Mouse (Mus musculus): ENCODE measurements at regions not wholly inside any gene's neighbourhood (a gene's known extent, or its start where the extent isn't known, plus 50 kb on each side); places are given as distances from the start of the nearest gene placed in this dataset.

- 0 out of 2 replicates have a peak, but pooled peaks cover 3% of the 10 kb centered on the region for H3K4me1 ChIP-seq
- no peak overlapping the region for H3K9ac ChIP-seq (replicated peaks)
- no peaks in the 10 kb centered on the region for H3K9me3 ChIP-seq
- no peaks in the 10 kb centered on the region for H3K27me3 ChIP-seq
- H3K4me2 ChIP-seq (replicated peaks), result no peak overlapping the region
- H3K4me3 ChIP-seq, result no peak overlapping the region
- 32% methylated on average over 16 of the region's 16 CpGs for WGBS
- H3K36me3 ChIP-seq, result no peaks in the 10 kb centered on the region
- no peak for ATAC-seq (replicated peaks)
- no peak overlapping the region for H3K27ac ChIP-seq (replicated peaks)
Observed at GRCm38 (mm10) chr3:143710805-143711469, 494.1 kb downstream of the Lmo4 start.

- Histone ChIP-seq H3K9me3 (no peaks in the 10 kb centered on the region), H3K4me2 (replicated peaks) (no peak overlapping the region), H3K27ac (replicated peaks) (no peak overlapping the region), H3K4me3 (no peak overlapping the region), H3K4me1 (0 out of 2 replicates have a peak, but pooled peaks cover 3% of the 10 kb centered on the region), H3K9ac (replicated peaks) (no peak overlapping the region), H3K27me3 (no peaks in the 10 kb centered on the region), H3K36me3 (no peaks in the 10 kb centered on the region)
- WGBS, result 90% methylated on average over 1 of the region's 1 CpGs
- ATAC-seq (replicated peaks), result no peak
Observed at GRCm38 (mm10) chr3:143706679-143707078, 498.3 kb downstream of the Lmo4 start.

- no peaks in the 10 kb centered on the region for H3K36me3 ChIP-seq
- no peak overlapping the region for H3K4me3 ChIP-seq
- no peaks in the 10 kb centered on the region for H3K4me1 ChIP-seq
- no peak overlapping the region for H3K4me2 ChIP-seq (replicated peaks)
- H3K27me3 ChIP-seq, result no peaks in the 10 kb centered on the region
- no peak overlapping the region for H3K27ac ChIP-seq (replicated peaks)
- no peaks in the 10 kb centered on the region for H3K9me3 ChIP-seq
- 95% methylated on average over 3 of the region's 3 CpGs for WGBS
- ATAC-seq (replicated peaks), result no peak
- no peak overlapping the region for H3K9ac ChIP-seq (replicated peaks)
Observed at GRCm38 (mm10) chr3:143694817-143695216, 510.2 kb downstream of the Lmo4 start.

- H3K4me1 ChIP-seq, result no peaks in the 10 kb centered on the region
- H3K27ac ChIP-seq (replicated peaks), result no peak overlapping the region
- H3K27me3 ChIP-seq, result no peaks in the 10 kb centered on the region
- H3K9me3 ChIP-seq, result no peaks in the 10 kb centered on the region
- H3K4me2 ChIP-seq (replicated peaks), result no peak overlapping the region
- H3K36me3 ChIP-seq, result no peaks in the 10 kb centered on the region
- 90% methylated on average over 2 of the region's 2 CpGs for WGBS
- no peak overlapping the region for H3K4me3 ChIP-seq
- ATAC-seq (replicated peaks), result no peak
- H3K9ac ChIP-seq (replicated peaks), result no peak overlapping the region
Observed at GRCm38 (mm10) chr3:143685742-143686141, 519.3 kb downstream of the Lmo4 start.

- Histone ChIP-seq H3K4me3 (no peak overlapping the region), H3K9me3 (no peaks in the 10 kb centered on the region), H3K4me2 (replicated peaks) (no peak overlapping the region), H3K36me3 (no peaks in the 10 kb centered on the region), H3K4me1 (no peaks in the 10 kb centered on the region), H3K27me3 (no peaks in the 10 kb centered on the region), H3K27ac (replicated peaks) (no peak overlapping the region), H3K9ac (replicated peaks) (no peak overlapping the region)
- no peak for ATAC-seq (replicated peaks)
- 95% methylated on average over 3 of the region's 3 CpGs for WGBS
Observed at GRCm38 (mm10) chr3:143678186-143678585, 526.8 kb downstream of the Lmo4 start.

GRCm38 (mm10) chr3:143674855-143675254 is 530.2 kb downstream of the Lmo4 start:
- no peaks in the 10 kb centered on the region for H3K4me1 ChIP-seq
- H3K27me3 ChIP-seq, result no peaks in the 10 kb centered on the region
- no peaks in the 10 kb centered on the region for H3K9me3 ChIP-seq
- no peak overlapping the region for H3K27ac ChIP-seq (replicated peaks)
- H3K4me3 ChIP-seq, result no peak overlapping the region
- no peaks in the 10 kb centered on the region for H3K36me3 ChIP-seq
- H3K4me2 ChIP-seq (replicated peaks), result no peak overlapping the region
- 97% methylated on average over 3 of the region's 3 CpGs for WGBS
- no peak overlapping the region for H3K9ac ChIP-seq (replicated peaks)
- no peak for ATAC-seq (replicated peaks)

GRCm38 (mm10) chr3:143674446-143674845 is 530.6 kb downstream of the Lmo4 start:
- Histone ChIP-seq H3K4me1 (no peaks in the 10 kb centered on the region), H3K27me3 (no peaks in the 10 kb centered on the region), H3K9ac (replicated peaks) (no peak overlapping the region), H3K4me2 (replicated peaks) (no peak overlapping the region), H3K36me3 (no peaks in the 10 kb centered on the region), H3K27ac (replicated peaks) (no peak overlapping the region), H3K4me3 (no peak overlapping the region), H3K9me3 (no peaks in the 10 kb centered on the region)
- WGBS, result 88% methylated on average over 7 of the region's 7 CpGs
- no peak for ATAC-seq (replicated peaks)

- no peak for ATAC-seq (replicated peaks)
- no peak overlapping the region for H3K4me2 ChIP-seq (replicated peaks)
- no peaks in the 10 kb centered on the region for H3K9me3 ChIP-seq
- H3K27ac ChIP-seq (replicated peaks), result no peak overlapping the region
- no peaks in the 10 kb centered on the region for H3K4me1 ChIP-seq
- 85% methylated on average over 5 of the region's 5 CpGs for WGBS
- no peaks in the 10 kb centered on the region for H3K27me3 ChIP-seq
- H3K4me3 ChIP-seq, result no peak overlapping the region
- H3K9ac ChIP-seq (replicated peaks), result no peak overlapping the region
- H3K36me3 ChIP-seq, result no peaks in the 10 kb centered on the region
Observed at GRCm38 (mm10) chr3:143662041-143662685, 542.9 kb downstream of the Lmo4 start.

- Histone ChIP-seq H3K27ac (replicated peaks) (no peak overlapping the region), H3K36me3 (no peaks in the 10 kb centered on the region), H3K27me3 (no peaks in the 10 kb centered on the region), H3K4me1 (no peaks in the 10 kb centered on the region), H3K4me3 (no peak overlapping the region), H3K9ac (replicated peaks) (no peak overlapping the region), H3K9me3 (no peaks in the 10 kb centered on the region), H3K4me2 (replicated peaks) (no peak overlapping the region)
- ATAC-seq (replicated peaks), result no peak
- 93% methylated on average over 8 of the region's 8 CpGs for WGBS
Observed at GRCm38 (mm10) chr3:143659421-143659978, 545.5 kb downstream of the Lmo4 start.

- no peak overlapping the region for H3K4me3 ChIP-seq
- no peaks in the 10 kb centered on the region for H3K4me1 ChIP-seq
- 91% methylated on average over 2 of the region's 2 CpGs for WGBS
Observed at GRCm38 (mm10) chr3:143647237-143647636, 557.8 kb downstream of the Lmo4 start.

GRCm38 (mm10) chr3:143646836-143647235 is 558.2 kb downstream of the Lmo4 start:
- Histone ChIP-seq H3K4me3 (no peak overlapping the region), H3K27me3 (no peaks in the 10 kb centered on the region), H3K36me3 (no peaks in the 10 kb centered on the region), H3K4me2 (replicated peaks) (no peak overlapping the region), H3K27ac (replicated peaks) (no peak overlapping the region), H3K9ac (replicated peaks) (no peak overlapping the region), H3K9me3 (no peaks in the 10 kb centered on the region), H3K4me1 (no peaks in the 10 kb centered on the region)
- ATAC-seq (replicated peaks), result no peak
- WGBS, result 68% methylated on average over 7 of the region's 7 CpGs

More at GRCm38 (mm10) chr3:143647237-143647636, 557.8 kb downstream of the Lmo4 start:
- no peaks in the 10 kb centered on the region for H3K36me3 ChIP-seq
- no peak overlapping the region for H3K9ac ChIP-seq (replicated peaks)
- no peaks in the 10 kb centered on the region for H3K9me3 ChIP-seq
- H3K27ac ChIP-seq (replicated peaks), result no peak overlapping the region
- no peaks in the 10 kb centered on the region for H3K27me3 ChIP-seq
- no peak for ATAC-seq (replicated peaks)
- no peak overlapping the region for H3K4me2 ChIP-seq (replicated peaks)

- no peaks in the 10 kb centered on the region for H3K4me1 ChIP-seq
- H3K9me3 ChIP-seq, result no peaks in the 10 kb centered on the region
- H3K27ac ChIP-seq (replicated peaks), result no peak overlapping the region
- no peak overlapping the region for H3K4me2 ChIP-seq (replicated peaks)
- H3K36me3 ChIP-seq, result no peaks in the 10 kb centered on the region
- no peak for ATAC-seq (replicated peaks)
- 73% methylated on average over 2 of the region's 2 CpGs for WGBS
- H3K4me3 ChIP-seq, result no peak overlapping the region
- H3K9ac ChIP-seq (replicated peaks), result no peak overlapping the region
- no peaks in the 10 kb centered on the region for H3K27me3 ChIP-seq
Observed at GRCm38 (mm10) chr3:143633036-143633435, 572.0 kb downstream of the Lmo4 start.
